Mouse (Mus musculus): ENCODE results near the gene Nox4. TPM values are rescaled to one million over a fixed set of nuclear protein-coding genes. Genes with fewer than 3 reads are reported as not detected.
A peak's percentile ranks its signal among the peaks of the same experiment; 100 is the strongest.

Nox4 gene
- polyA plus RNA-seq (2016; fragmentation: Nextera tagmentation; extraction: Ambion mirVana), result 5.2 and 5.7 TPM in 2 replicates

DNA sequence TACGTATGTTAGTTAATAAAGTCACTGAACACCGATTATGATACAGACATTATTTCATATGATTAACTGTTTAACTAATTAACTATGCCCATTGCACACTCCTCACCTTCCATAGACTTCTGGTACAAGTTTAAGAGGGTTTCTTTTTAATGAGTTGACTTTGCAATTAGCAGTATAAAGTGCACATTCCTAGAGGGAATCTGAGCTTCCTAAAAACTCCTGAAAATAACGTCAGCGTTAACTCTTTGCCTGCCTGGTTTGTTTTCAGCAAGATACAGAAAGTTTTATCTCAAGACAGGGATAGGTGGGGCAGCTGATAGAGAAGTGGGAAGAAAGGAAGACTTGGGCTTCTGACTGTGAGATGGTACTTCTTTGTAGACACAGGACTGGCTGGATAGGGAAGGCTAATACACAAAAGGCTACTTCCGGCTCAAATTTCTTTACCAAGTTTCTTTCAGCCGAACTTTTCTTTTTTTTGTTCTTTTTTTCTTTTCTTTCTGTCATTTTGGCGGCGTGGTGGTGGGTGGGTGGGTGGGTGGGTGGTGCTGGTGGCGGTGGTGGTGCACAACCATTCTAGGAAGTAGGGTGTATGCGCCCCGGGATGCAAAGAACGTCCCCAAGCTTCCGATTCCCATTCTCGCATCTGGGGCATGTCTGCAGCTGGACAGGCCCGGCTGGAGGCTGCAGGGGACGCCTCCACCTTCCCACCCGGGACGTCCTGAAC, at the start of gene Nox4:
Gene Nox4 (plus strand): TSS at position 241 of the 724 bp plus-strand sequence.
- peaks cover 9% of the 10 kb centered on the region for H3K4me1 ChIP-seq
- peak within 1 kb of the TSS; percentile 96 for H3K27ac ChIP-seq (replicated peaks)
- H3K27me3 ChIP-seq (replicated peaks; ENCODE audit: low read depth, poor library complexity, severe bottlenecking), result no peaks in the 10 kb centered on the region
- no peak for DNase-seq (ENCODE audit: low spot score)
- no peaks in the 10 kb centered on the region for H3K9me3 ChIP-seq
- no peaks in the 10 kb centered on the region for H3K36me3 ChIP-seq (replicated peaks)
- 9% methylated on average over 18 of the region's 18 CpGs for WGBS
- peak within 1 kb of the TSS; percentile 77 for H3K4me3 ChIP-seq

DNA sequence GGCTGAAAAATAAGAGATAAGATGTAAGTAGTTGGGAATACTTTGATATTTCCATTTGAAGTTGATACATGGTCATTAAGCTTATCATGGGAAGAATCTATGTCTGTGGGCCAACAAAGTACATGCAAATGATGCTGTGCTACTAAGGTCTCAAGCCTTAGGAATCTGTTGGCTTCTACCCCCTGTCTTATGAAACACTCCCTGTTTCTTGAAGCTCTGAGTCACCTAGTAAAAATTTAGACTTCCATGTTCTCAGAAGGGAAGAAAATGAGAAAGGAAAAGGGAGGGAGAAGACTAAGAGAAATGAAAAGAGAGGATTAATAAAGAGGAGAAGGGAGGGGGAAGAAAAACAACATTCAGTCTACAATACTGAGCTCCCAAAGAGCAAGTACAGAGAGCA, 41.1 kb upstream of the Nox4 start:
- H3K4me1 ChIP-seq, result no peaks in the 10 kb centered on the region
- no peaks in the 10 kb centered on the region for H3K9me3 ChIP-seq
- H3K4me3 ChIP-seq, result no peak overlapping the region
- DNase-seq (ENCODE audit: low spot score), result no peak
- no peaks in the 10 kb centered on the region for H3K36me3 ChIP-seq (replicated peaks)
- H3K27me3 ChIP-seq (replicated peaks; ENCODE audit: low read depth, poor library complexity, severe bottlenecking), result no peaks in the 10 kb centered on the region
- H3K27ac ChIP-seq (replicated peaks), result no peak overlapping the region

DNA sequence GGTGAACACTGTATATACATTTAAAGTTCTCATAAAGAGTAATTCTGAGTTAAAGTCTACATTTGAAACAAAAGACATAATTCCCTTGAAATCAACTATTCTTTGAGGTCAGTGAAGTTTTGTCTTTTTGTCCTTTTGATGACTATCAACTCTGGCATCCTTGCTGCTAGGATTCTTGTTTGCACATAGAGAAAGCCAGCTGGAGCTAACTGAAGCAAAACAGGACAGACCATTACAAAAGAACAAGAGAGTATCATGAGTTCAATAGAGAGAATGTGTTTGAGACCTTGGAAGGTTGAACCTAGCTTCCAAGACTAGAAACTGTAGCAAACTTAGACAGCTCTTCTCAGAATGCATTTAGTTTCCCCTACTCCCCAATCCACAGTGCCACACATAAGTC, 24.2 kb upstream of the Nox4 start:
- no peaks in the 10 kb centered on the region for H3K9me3 ChIP-seq
- no peaks in the 10 kb centered on the region for H3K36me3 ChIP-seq (replicated peaks)
- no peak overlapping the region for H3K27ac ChIP-seq (replicated peaks)
- no peaks in the 10 kb centered on the region for H3K27me3 ChIP-seq (replicated peaks; ENCODE audit: low read depth, poor library complexity, severe bottlenecking)
- no peak overlapping the region for H3K4me3 ChIP-seq
- H3K4me1 ChIP-seq, result no peaks in the 10 kb centered on the region
- DNase-seq (ENCODE audit: low spot score), result no peak

DNA sequence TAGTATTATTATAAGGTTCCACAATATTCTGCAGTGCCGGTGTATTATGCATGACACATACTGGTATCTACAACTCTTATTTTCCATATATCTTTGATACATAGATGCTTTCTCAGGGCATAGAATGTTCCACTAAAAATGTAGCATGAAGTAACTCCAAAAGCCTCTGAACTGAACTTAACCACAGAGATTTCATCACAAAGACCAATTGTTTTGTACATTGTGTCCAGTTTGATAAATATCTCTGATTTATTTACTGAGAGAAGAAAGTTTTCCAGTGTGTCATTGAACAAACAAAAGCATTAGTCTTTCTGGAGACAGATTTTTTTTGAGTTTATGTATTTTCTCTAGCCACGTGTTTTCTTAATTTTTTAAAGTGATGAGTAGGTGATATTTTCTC, 23.1 kb upstream of the Nox4 start:
- WGBS, result 85% methylated on average over 2 of the region's 2 CpGs
- no peaks in the 10 kb centered on the region for H3K27me3 ChIP-seq (replicated peaks; ENCODE audit: low read depth, poor library complexity, severe bottlenecking)
- no peaks in the 10 kb centered on the region for H3K36me3 ChIP-seq (replicated peaks)
- DNase-seq (ENCODE audit: low spot score), result no peak
- H3K4me1 ChIP-seq, result no peaks in the 10 kb centered on the region
- H3K4me3 ChIP-seq, result no peak overlapping the region
- no peaks in the 10 kb centered on the region for H3K9me3 ChIP-seq
- no peak overlapping the region for H3K27ac ChIP-seq (replicated peaks)

DNA sequence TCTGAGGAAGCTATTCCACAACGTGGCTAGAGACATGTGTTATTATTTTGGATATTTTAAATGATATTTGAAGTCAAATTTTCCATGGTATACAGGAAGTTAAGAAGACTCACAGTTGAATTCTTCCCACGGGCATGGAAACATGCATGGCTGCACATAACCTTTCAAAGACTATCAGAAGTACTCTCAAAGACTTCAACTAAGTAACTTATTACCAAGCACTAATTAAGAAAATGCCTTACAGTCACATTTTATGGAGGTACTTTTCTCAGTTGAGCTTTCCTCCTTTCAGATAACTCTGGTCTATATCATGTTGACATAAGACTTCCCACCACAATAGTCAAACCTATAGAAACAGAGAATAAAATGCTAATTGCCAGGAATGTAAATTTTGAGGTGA, 20.3 kb upstream of the Nox4 start:
- Histone ChIP-seq H3K9me3 (no peaks in the 10 kb centered on the region), H3K36me3 (replicated peaks) (no peaks in the 10 kb centered on the region), H3K4me3 (no peak overlapping the region), H3K4me1 (no peaks in the 10 kb centered on the region), H3K27me3 (replicated peaks; ENCODE audit: low read depth, poor library complexity, severe bottlenecking) (no peaks in the 10 kb centered on the region), H3K27ac (replicated peaks) (no peak overlapping the region)
- no peak for DNase-seq (ENCODE audit: low spot score)
- WGBS, result 53% methylated on average over 2 of the region's 2 CpGs

DNA sequence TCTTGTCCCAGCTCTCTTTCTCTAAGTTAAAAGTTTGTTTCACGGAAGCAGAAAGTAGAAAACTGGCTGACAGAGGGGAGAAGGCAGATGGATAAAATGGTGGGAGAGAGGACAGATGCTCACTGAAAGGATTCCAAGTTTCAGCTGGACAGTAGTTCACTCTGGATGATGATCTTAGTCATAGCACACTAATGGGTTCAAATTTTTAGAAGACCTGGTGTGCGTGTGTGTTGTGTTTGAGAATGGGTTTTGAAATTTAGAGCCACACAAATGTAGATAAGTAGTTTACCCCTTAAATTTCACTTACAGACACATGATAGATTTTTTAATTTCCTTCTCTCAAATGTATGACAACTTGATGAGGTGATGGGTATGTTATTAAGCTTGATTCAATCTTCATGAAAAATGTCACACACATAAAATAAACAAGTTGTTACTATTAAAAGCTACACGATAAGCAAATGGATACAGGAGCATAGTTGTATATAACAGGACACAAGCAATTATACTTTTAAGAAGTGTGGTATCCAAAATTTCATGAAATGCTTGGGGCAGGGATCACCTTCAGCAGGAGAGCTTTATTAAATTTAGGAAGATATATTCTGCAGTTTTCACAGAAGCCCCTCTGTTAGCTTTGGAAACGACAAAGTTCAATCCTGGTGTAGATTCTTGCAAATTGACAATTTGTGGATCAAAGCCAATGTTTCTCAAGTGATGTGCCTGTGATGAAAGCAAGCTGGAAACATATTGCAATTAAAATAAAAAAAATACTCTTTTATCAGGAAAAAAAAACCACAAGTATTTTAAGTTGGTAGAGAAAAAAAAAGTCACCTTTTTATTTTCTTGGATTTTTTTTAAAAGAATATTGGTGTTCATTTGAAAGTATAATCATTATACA, 18.6 kb upstream of the Nox4 start:
- 88% methylated on average over 4 of the region's 4 CpGs for WGBS
- no peak for DNase-seq (ENCODE audit: low spot score)
- H3K27me3 ChIP-seq (replicated peaks; ENCODE audit: low read depth, poor library complexity, severe bottlenecking), result no peaks in the 10 kb centered on the region
- H3K36me3 ChIP-seq (replicated peaks), result no peaks in the 10 kb centered on the region
- no peak overlapping the region for H3K4me3 ChIP-seq
- H3K9me3 ChIP-seq, result no peaks in the 10 kb centered on the region
- H3K4me1 ChIP-seq, result no peaks in the 10 kb centered on the region
- H3K27ac ChIP-seq (replicated peaks), result no peak overlapping the region

DNA sequence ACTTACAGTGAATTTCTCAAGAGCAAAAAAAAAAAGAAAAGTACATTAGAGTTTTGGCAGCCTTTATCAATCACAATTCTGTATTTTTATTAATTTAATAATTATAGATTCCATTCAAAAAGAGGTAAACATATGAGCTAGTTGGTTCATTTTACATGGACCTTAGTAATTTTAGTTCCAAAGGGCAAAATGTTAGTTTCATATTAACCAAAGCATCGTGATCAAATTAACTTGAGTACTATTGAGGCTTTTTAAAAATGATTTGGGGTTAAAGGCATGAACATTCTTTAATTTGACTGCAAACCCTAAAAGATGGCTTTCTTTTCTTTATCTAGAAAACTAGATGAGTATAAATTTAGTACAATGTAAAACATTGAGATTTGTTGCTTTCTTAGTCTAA, 16.4 kb upstream of the Nox4 start:
- DNase-seq (ENCODE audit: low spot score), result no peak

DNA sequence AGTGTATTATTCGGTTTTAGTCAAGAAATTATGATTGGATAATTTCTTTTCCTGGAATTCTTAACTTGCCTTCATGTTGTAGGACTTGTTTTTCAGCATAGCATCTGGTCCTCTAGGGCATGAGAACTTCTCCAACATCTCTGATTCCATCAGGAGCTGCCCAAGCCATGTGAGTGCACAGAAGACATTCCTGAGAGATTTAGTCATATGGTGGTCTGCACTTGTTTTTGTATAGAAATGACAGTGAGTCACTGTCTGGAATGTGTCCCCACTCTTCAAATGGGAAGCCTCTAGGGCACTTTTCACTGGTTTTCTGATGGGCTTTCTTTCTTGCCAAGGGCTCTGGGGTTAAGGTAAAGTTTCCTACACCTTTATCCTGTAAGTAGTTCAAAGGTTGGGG, 4.8 kb upstream of the Nox4 start:
- no peaks in the 10 kb centered on the region for H3K4me1 ChIP-seq

More for the DNA sequence above, 16.4 kb upstream of the Nox4 start:
- 89% methylated on average over 1 of the region's 1 CpGs for WGBS
- no peaks in the 10 kb centered on the region for H3K4me1 ChIP-seq
- no peaks in the 10 kb centered on the region for H3K9me3 ChIP-seq
- H3K27ac ChIP-seq (replicated peaks), result no peak overlapping the region
- no peak overlapping the region for H3K4me3 ChIP-seq
- no peaks in the 10 kb centered on the region for H3K36me3 ChIP-seq (replicated peaks)
- H3K27me3 ChIP-seq (replicated peaks; ENCODE audit: low read depth, poor library complexity, severe bottlenecking), result no peaks in the 10 kb centered on the region

DNA sequence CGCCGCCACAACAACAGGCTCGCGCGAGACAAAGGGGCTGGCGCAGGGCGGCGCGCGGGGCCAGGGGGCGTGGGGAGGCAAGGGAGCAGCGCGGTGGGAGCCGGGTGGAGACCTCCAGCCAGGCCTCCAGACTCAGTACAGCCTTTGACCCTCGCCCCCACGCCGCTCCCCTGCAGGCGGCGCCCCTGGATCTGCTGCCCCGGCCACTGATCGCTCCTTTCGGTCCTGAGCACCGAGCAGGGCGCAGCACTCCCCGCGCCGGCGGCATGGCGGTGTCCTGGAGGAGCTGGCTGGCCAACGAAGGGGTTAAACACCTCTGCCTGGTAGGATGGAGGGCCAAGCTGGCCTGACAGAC, 661 bp downstream of the Nox4 start:
- WGBS, result under 1% methylated on average over 30 of the region's 30 CpGs

More for the DNA sequence above, 4.8 kb upstream of the Nox4 start:
- DNase-seq (ENCODE audit: low spot score), result no peak
- H3K4me3 ChIP-seq, result no peak overlapping the region
- no peak overlapping the region for H3K27ac ChIP-seq (replicated peaks)
- 84% methylated on average over 1 of the region's 1 CpGs for WGBS
- no peaks in the 10 kb centered on the region for H3K27me3 ChIP-seq (replicated peaks; ENCODE audit: low read depth, poor library complexity, severe bottlenecking)
- H3K36me3 ChIP-seq (replicated peaks), result no peaks in the 10 kb centered on the region
- H3K9me3 ChIP-seq, result no peaks in the 10 kb centered on the region

DNA sequence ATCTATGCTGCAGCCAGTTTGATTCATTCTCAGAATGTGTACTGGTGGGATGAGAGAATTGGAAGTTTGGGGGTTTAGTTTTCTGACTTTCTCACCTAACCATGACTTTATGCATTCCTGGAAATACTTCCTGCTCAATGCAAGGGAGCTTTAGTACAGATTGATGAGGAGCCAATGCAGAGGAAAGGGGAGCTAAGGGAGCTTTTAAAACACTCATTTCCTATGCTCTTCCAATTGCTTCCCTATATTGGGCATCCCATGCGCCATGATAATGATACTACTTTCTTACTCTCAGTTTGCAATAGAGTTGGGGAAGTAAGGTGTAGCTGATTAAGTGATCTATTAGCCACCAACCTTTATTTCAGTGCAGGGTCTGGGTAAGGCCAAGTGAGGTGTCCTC, 1.0 kb downstream of the Nox4 start:
- no peaks in the 10 kb centered on the region for H3K9me3 ChIP-seq
- H3K27ac ChIP-seq (replicated peaks), result peak overlapping the region; percentile 96

More for the DNA sequence above, 661 bp downstream of the Nox4 start:
- H3K4me3 ChIP-seq, result peak overlapping the region; percentile 77
- H3K27me3 ChIP-seq (replicated peaks; ENCODE audit: low read depth, poor library complexity, severe bottlenecking), result no peaks in the 10 kb centered on the region
- peak overlapping the region; percentile 96 for H3K27ac ChIP-seq (replicated peaks)
- H3K36me3 ChIP-seq (replicated peaks), result no peaks in the 10 kb centered on the region
- peaks cover 9% of the 10 kb centered on the region for H3K4me1 ChIP-seq
- no peaks in the 10 kb centered on the region for H3K9me3 ChIP-seq
- DNase-seq (ENCODE audit: low spot score), result peak; percentile 85

DNA sequence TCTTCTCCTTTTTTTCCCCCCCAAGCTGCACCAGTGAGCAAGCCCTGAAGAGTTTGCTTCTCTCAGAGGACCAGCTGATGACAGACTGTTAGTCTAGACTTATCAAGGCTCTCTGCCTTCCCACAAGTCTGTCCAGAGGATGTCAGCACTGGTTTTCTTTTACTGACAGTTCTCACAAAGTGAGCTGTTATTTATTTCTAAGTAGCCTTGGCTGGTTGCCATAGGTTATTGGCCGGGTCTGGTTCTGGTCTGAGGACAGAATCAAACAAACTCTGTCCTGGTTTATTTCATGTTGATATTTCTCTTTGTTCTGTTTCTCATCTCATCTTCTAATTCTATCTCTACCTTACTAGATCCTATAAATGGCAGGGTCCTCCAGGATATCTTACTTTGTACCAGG, 2.0 kb downstream of the Nox4 start:
- Histone ChIP-seq H3K9me3 (no peaks in the 10 kb centered on the region), H3K27me3 (replicated peaks; ENCODE audit: low read depth, poor library complexity, severe bottlenecking) (no peaks in the 10 kb centered on the region), H3K36me3 (replicated peaks) (no peaks in the 10 kb centered on the region), H3K4me3 (no peak overlapping the region), H3K4me1 (peaks cover 9% of the 10 kb centered on the region), H3K27ac (replicated peaks) (no peak overlapping the region)
- no peak for DNase-seq (ENCODE audit: low spot score)
- 84% methylated on average over 1 of the region's 1 CpGs for WGBS

More for the DNA sequence above, 1.0 kb downstream of the Nox4 start:
- DNase-seq (ENCODE audit: low spot score), result no peak
- Histone ChIP-seq H3K4me3 (peak overlapping the region; percentile 77), H3K4me1 (peaks cover 9% of the 10 kb centered on the region), H3K27me3 (replicated peaks; ENCODE audit: low read depth, poor library complexity, severe bottlenecking) (no peaks in the 10 kb centered on the region), H3K36me3 (replicated peaks) (no peaks in the 10 kb centered on the region)
- 60% methylated on average over 1 of the region's 1 CpGs for WGBS

DNA sequence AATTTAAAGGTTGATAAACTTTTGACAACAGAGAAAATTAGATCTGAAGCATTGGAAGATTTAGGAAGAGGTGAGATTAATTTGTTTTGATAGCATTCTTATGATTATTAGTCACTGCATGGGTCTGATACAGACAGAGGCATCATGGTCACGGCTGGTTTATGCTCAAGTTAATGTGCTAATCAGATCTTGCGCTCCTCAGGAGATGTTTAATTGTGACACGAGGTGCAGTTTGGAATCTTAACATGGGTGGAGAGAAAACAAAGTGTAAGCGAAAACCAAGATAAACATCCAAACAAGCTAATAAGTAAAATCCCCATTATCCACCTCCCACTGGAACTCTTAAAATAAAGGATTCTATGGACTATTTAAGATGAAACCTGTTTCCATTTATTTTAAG, 6.2 kb downstream of the Nox4 start:
- no peaks in the 10 kb centered on the region for H3K36me3 ChIP-seq (replicated peaks)
- H3K4me3 ChIP-seq, result no peak overlapping the region
- H3K27ac ChIP-seq (replicated peaks), result no peak overlapping the region
- no peak for DNase-seq (ENCODE audit: low spot score)
- WGBS, result 80% methylated on average over 4 of the region's 4 CpGs
- peaks cover 4% of the 10 kb centered on the region for H3K4me1 ChIP-seq
- no peaks in the 10 kb centered on the region for H3K9me3 ChIP-seq
- H3K27me3 ChIP-seq (replicated peaks; ENCODE audit: low read depth, poor library complexity, severe bottlenecking), result no peaks in the 10 kb centered on the region

DNA sequence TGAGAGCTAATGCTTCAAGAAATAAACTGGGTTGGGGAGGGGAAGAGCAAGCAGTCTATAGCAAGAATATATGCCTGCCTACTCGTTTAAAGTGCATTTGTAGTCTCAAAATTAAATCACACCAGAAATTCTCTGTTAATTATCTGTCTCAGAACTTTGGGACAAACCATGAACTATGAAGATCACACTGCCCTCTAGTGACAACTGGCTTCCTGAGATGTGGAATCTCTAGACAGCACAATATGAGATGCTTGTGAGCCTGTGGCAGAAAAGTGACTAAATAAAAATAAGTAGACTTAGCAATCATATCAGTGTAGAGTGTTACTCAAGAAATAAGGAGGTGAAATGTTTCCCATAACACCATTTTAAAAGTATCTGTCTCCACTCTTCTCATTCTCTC, 31.3 kb downstream of the Nox4 start:
- Histone ChIP-seq H3K27ac (replicated peaks) (no peak overlapping the region), H3K4me3 (no peak overlapping the region), H3K4me1 (no peaks in the 10 kb centered on the region), H3K27me3 (replicated peaks; ENCODE audit: low read depth, poor library complexity, severe bottlenecking) (no peaks in the 10 kb centered on the region), H3K9me3 (no peaks in the 10 kb centered on the region), H3K36me3 (replicated peaks) (no peaks in the 10 kb centered on the region)
- 8% methylated on average over 1 of the region's 1 CpGs for WGBS
- peak; percentile 8 for DNase-seq (ENCODE audit: low spot score)
